Mouse (Mus musculus) c-Kit-positive CD71-positive TER-119-negative erythroid progenitor cells, embryonic 14.5 days (primary cell): ENCODE measurements at regions not wholly inside any gene's neighbourhood (a gene's known extent, or its start where the extent isn't known, plus 50 kb on each side); places are given as distances from the start of the nearest gene placed in this dataset.

ENCODE experiments used
- DNase-seq: peaks from one replicate; pipeline ENCODE4 v3.0.0-alpha.2; 2013; ENCODE audit warnings: low read depth

GRCm38 (mm10) chr4:12263197-12263596 lies 91.4 kb upstream of the Fam92a start:
- DNase-seq, result no peak

DNA sequence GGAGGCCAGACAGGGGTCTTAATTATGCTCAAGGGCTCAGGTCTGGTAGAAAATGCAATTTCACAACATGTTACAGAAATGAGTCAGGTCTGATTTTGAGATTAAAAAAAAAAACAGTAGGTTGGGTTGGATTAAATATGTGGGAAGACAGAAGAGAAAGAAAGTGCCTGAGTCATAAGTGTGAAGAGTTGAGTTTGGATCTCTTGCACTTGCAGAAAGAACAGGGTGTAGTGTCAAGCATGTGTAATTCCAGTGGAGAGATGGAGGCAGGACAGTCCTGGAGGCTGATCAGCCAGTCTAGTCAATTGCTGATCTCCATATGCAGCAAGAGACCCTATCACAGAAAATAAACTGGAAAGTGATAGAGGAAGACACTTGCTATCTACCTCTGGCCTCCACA lies 76.2 kb upstream of the Fam92a start:
- no peak for DNase-seq

- no peak for DNase-seq
These were observed 74.8 kb upstream of the Fam92a start for GRCm38 (mm10) chr4:12246595-12246994.

GRCm38 (mm10) chr4:12240941-12241571 lies 69.2 kb upstream of the Fam92a start:
- DNase-seq, result peak; percentile 27

DNA sequence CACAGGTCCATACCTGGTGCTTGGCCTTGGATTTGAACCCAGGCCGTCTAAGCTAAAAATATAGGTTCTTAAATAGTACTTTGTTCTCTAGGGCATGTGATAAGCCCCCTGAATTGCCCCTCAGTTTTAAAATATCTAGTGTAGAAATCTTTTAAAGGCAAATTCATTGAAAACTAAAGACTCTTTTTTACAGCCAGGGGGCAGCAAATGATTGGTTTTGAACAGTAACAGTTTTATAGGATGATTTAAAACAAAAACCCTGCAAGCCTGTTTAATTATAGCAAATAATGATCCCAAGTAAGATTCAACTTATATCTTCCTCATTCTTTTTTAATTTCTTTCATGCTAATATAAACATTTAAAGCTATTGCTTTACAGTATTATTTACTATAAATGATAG lies 58.9 kb upstream of the Fam92a start:
- no peak for DNase-seq
